Mouse (Mus musculus) monocyte, adult 5-6 weeks (primary cell): ENCODE results near the gene A930017K11Rik. TPM values are rescaled to one million over a fixed set of nuclear protein-coding genes. Genes with fewer than 3 reads are reported as not detected.

ENCODE experiments used
- ATAC-seq: fragments of 153-309, 156-312 bp; replicated peaks from 2 replicates; pipeline ENCODE4 v1.8.0; 2017; ENCODE audit warnings: mild to moderate bottlenecking; ENCODE audit not compliant: low TSS enrichment, insufficient number of reproducible peaks, severe bottlenecking, poor library complexity, low FRiP score
- total RNA-seq: library from RNA; stranded (forward); fragments of 200-1000, 200-491, 200-594 nt; gene quantifications from 3 replicates; pipeline ENCODE4 v1.2.3, GENCODE M21; 2017

The A930017K11Rik gene
- total RNA-seq, 1 experiment from 2014 or later: not detected

- ATAC-seq: no peak
These were observed 9.2 kb upstream of the A930017K11Rik start for GRCm38 (mm10) chr17:25961566-25961965.

DNA sequence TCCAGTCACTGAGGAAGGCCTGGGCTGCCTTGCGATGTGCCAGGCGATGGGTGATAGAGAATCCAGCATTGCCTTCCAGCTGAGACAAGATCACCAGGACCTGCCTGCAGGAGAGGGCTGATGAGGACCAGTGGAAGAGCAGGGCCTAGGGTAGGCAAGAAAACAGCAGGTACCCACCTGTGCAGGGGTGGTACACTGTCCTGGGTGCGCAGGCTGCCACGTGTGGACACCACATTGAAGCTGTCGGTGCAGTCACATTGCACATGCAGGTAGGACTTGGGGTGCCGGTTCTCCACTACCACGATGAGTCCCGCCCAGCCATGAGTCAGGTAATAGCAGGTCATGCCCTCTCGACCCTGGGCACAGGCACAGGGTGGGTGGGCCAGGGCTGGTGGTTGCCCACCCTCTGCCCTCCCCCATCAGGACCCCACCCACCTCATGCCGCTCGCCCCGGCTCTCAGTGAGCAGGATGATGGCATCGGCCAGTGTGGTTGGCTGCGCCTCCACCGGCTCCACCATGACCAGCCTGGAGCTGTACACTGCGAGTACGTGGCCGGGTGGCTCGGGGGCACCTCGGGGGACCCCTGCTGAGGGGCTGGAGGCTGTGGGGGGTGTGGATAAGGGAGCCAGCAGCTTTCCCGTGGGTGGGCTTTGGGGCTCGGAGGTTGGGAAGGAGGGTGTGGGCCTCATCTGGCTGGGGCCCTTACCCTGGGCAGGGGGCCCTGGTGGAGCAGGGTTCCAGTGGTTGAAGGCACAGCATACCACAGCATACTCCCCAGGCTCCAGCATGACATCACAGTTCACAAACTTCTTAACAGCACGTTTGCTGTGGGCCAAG is 7.5 kb upstream of the A930017K11Rik start:
- ATAC-seq: no peak

DNA sequence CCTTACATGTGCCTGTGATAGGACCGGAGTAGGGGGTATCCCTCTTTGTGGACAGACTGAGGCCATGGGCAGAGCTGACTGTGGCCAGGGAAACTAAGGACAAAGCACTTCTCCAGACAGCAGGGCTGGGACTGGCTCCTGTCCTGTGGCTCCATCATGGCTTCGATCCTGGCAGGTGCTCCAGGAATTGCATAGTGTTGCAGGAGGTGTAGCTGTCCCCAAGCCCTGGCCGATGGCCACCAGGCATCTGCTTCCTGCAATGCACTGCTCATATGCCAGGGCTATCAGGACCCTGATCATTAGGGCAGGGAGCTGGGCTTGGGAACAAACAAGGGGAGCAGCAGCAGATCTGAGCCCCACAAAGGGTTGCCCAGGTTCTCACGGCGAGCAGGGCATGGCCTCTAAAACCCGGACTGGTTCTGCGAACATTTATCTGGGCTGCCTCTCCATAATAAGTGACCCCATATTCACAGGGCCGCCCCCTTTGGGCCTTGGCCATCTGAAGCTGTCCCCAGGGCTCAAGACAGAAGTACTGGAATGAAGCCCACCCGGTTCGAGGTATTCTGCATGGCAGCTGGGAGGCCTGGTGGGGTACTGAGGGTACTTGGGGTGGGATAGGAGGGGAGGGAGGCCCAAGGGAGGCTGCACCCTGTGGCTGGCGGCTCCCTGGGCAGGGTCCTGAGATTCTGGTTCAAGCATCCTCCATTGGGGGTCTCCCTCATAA is 6.6 kb upstream of the A930017K11Rik start:
- ATAC-seq: no peak

DNA sequence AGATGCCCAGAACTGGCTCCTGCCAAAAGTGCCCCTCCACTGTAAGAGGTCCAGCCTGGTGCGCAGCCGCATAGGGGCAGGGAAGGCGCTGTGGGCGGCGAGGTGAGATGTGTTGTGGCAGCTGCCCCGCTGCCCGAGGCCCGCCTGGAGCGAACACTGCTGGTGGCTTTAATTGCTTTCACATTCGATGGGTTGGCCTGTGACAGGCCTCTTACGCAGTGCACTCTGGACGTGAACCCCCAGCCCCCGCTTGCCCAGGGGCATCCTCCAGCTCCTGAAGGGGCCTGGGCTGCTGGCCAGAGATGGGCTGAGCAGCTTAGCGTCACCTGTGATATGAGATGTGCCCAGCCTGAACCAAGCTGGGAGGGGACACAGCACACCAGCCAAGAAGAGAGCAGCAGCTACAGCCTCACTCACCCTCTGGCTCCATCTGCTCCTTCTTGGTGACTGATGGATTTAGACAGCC is 5.3 kb upstream of the A930017K11Rik start:
- no peak for ATAC-seq

DNA sequence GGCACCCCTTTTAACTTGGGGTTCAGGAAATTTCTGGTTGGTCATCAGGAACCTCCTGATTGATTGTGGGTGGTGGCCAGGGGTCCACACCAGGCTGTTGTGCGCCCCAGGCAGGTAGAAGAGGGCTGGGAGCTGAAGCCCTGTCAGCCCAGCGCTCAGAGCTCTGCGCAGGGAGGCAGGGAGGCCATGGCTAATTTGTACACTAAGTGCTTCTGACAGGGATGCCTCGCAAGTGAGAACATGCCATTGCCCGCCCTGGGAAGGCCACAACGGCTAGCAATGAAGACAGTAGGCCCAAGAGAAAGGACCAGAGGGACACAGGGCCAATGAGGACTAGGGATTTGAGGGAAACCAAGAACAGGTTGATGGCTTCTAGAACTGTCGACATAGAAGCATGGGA is 4.3 kb upstream of the A930017K11Rik start:
- ATAC-seq: no peak

GRCm38 (mm10) chr17:25956201-25956600 is 3.8 kb upstream of the A930017K11Rik start:
- ATAC-seq: no peak

- no peak for ATAC-seq
These were observed 3.4 kb upstream of the A930017K11Rik start for GRCm38 (mm10) chr17:25955736-25956135.

GRCm38 (mm10) chr17:25954671-25955070 is 2.3 kb upstream of the A930017K11Rik start:
- no peak for ATAC-seq

DNA sequence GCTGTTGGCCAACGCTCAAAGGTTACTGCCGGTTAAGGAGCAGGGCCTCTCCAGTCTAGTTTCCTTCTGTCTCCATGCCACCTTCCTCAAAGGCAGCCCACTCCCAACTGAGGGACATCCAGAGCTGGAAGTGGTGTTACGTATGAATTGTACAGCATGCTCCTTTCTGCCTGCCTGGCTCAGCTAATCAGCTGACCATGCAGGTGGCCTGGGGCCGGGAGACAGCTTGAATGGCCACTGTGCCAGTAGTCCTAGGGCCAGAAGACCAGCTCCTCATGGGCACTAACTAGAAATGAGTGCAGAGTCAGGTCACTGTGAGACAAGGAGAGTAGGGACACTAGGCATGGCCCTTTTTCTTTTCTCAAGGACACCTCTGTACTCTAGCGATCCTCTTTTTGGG is 796 bp upstream of the A930017K11Rik start:
- ATAC-seq: no peak; the same call in 1 of the 2 replicates

GRCm38 (mm10) chr17:25951225-25951802 is 1.1 kb downstream of the A930017K11Rik start:
- no peak for ATAC-seq

DNA sequence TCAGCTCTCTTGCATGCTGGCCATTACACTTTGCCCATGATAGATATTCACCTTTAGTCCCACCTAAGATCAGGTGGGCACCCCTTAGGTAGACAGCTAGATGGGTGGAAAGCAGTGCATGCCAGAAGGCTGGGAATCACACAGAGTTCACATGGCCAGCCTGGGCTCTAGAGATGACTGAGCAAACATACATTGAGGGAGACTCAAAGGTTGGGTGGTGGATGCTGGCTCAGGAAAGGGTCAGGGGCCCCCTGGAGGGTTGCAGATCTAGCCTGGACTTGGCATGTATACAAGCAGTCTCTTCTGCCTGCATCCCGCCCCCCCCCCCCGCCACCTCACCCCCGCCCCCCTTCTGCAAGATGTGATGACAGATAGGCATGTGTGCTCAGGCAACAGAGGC is 1.7 kb downstream of the A930017K11Rik start:
- ATAC-seq: no peak

DNA sequence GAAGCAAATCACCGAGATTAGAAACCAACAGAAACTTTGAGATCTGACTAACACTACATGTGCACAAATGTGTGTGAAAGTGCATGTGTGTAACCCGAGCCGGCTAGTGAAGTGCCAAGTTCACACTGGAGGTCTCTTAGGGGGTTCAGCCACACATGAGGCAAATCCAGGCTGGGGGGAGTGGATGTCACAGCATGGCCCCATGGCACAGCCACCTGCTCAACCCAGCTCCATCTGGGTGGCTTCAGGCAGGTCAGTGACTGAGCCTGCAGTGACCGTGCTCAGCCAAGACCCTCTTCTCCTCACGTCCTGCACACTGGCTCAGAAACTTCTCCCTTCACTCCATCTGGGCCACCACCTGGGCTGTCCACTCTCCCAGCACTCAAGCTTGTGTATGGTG is 2.4 kb downstream of the A930017K11Rik start:
- no peak for ATAC-seq

DNA sequence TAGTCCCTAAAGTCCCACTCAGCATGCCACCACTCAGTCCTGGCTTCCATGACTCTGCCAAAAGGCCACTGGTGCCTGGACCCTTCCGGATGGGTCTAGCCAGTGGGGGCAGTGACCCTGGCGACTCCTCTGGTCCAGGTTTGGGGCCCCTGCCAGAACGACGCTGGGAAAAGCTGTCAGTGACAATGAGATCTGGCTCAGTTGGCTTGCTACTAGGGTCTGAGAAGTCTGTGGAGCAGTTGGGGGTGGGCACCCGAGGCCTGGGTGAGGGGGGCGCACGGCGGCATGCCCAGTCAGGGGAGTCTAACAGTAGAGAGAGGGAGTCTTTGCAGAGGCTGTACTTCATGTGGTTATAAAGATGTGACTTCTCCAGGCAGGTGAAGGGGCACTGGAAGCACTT is 4.3 kb downstream of the A930017K11Rik start:
- ATAC-seq: no peak

- ATAC-seq: no peak
These were observed 4.8 kb downstream of the A930017K11Rik start for GRCm38 (mm10) chr17:25947576-25947975.

GRCm38 (mm10) chr17:25946891-25947290 is 5.5 kb downstream of the A930017K11Rik start:
- ATAC-seq: no peak

GRCm38 (mm10) chr17:25946349-25946748 is 6.0 kb downstream of the A930017K11Rik start:
- ATAC-seq: no peak

DNA sequence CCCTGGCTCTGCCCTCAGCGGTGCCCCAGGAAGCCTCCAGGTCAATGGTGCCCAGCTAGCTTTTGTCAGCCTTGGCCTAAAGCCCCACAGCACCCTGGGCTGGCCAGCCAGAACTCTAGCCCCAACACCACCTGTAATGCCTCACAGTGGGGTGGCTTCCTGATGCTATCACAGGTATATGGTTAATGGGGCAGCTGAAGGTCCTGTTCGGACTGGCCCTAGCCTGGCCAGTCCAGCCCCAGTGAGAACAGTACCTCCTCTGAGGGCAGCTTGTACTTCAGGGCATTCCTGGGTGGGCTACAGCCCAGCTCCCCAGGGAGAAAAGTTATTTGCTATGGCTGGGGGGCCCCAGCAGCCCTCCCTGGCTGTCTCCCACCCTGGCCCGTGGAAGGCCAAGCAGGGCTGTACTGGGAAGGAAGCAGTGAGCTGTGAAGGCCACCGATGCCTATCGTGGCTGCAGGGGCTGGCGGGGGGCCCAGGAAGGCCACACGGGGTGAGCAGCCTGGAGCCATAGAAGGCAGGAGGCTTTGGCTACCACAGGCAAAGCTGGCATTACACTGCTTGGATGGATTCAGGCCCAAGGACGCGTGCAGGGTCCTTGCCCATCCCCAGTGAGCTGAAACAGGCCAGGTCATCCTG is 6.7 kb downstream of the A930017K11Rik start:
- ATAC-seq: no peak

DNA sequence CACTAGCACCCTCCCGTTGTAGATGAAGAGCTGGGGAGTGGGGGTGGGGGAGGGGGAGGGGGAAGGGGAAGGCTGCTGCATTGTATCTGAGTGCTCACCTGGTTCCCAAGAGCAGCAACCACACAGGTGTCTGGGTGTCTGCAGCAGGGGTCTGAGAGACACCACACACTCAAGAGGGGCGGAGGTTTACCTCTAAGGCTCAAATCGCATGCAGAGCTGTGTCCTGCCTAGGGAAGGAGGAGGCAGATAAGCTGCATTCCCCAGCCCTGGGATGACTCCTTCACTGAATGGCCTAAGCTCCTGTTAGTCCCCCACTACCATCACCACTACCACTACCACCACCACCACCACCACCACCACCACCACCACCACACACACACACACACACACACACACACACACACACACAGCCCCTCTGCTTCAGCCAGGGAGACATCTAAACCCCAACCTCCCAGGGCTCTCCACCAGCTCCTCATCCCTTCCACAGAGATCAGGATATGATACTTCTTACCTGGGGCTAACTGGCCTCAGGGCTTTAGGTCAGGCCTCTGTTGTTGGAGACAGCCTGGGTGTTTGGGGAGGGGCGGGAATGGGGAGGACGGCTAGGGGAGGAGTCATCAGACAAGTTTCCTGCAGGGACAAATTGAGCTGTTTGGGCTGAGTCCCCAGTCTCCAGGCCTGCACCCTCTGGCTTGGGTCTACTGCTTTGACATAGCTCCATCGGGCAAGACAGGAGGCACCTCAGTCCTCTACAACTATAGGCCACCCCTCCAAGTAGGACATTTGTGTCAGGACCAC is 7.8 kb downstream of the A930017K11Rik start, which contains the start of the genes Pigq and Nhlrc4:
Pigq (minus strand) TSS at position 571 of the 798 bp plus-strand sequence.
Nhlrc4 (minus strand) TSS at position 596 of the 798 bp plus-strand sequence.
- ATAC-seq: no peak
